Comparison of ENCODE assay signal across 20 mouse cellular contexts in the genomic region with DNA sequence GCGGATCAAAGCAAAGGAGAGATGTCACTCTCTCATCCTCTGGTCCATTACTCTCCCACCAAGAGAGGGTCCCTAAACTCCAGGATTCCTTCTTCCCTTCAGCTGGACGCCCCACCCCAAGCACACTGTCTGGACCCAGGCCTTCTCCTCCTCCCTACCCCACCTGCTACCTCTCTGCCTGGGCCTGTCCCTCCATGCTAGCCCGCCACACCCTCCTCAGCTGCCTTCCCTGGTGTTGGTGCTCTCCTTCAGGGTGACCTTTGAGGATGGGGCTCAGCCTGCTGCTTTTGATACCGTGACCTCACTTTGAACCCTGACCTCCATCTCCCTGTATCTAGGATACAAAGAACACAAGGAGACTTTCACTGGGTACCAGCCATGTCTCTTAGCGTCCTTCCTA. TPM values are rescaled to one million over a fixed set of nuclear protein-coding genes. Genes with fewer than 3 reads are reported as not detected.
A peak's percentile ranks its signal among the peaks of the same experiment; 100 is the strongest.
DNase-seq lines count a peak whose midpoint lies in the region; ATAC-seq lines count a peak whose summit lies in the region.
"Had no signal": no experiment of that assay in that cellular context is flagged by ENCODE, and none has a peak within 500 bp of the region (broad histone marks: within the 10 kb centered on the region; RNA-seq: fewer than 3 reads in every experiment).

No protein-coding gene starts in this region.

- 47% methylated on average over 5 of the region's 5 CpGs for WGBS in hindbrain, embryonic 10.5 days
- 57% methylated on average over 5 of the region's 5 CpGs for WGBS in hindbrain, embryonic 12.5 days
- 51% methylated on average over 5 of the region's 5 CpGs for WGBS in embryonic facial prominence, embryonic 13.5 days
- 58% methylated on average over 5 of the region's 5 CpGs for WGBS in stomach, embryonic 14.5 days

- no peak overlapping the region for H3K4me2 ChIP-seq in hindbrain, embryonic 12.5 days (replicated peaks)
- peak overlapping the region; percentile 94 for H3K4me2 ChIP-seq in embryonic facial prominence, embryonic 13.5 days
- no peak overlapping the region for H3K4me2 ChIP-seq in stomach, embryonic 14.5 days (replicated peaks; ENCODE audit: low read depth, low read length)
- H3K4me2 ChIP-seq: forebrain, embryonic 12.5 days; heart, embryonic 15.5 days had no signal

- H3K4me3 ChIP-seq in hindbrain, embryonic 10.5 days, result no peak overlapping the region
- H3K4me3 ChIP-seq in hindbrain, embryonic 12.5 days, result no peak overlapping the region
- peak overlapping the region; percentile 58 for H3K4me3 ChIP-seq in embryonic facial prominence, embryonic 13.5 days
- H3K4me3 ChIP-seq in stomach, embryonic 14.5 days (ENCODE audit: low read depth, low read length), result no peak overlapping the region
- H3K4me3 ChIP-seq: forebrain, embryonic 12.5 days; heart, embryonic 15.5 days; hindbrain, embryonic 13.5 days; intestine, embryonic 15.5 days had no signal

- ATAC-seq in hindbrain, embryonic 12.5 days (ENCODE audit: low FRiP score), result no peak
- ATAC-seq in embryonic facial prominence, embryonic 13.5 days (ENCODE audit: insufficient number of reproducible peaks, insufficient read depth, low FRiP score, low TSS enrichment, low read depth), result no peak
- ATAC-seq in stomach, embryonic 14.5 days (ENCODE audit: insufficient number of reproducible peaks, insufficient read depth, low FRiP score, low read depth), result no peak
- ATAC-seq: intestine, embryonic 15.5 days had no signal

- no peaks in the 10 kb centered on the region for H3K36me3 ChIP-seq in hindbrain, embryonic 10.5 days
- H3K36me3 ChIP-seq in hindbrain, embryonic 12.5 days, result no peaks in the 10 kb centered on the region
- H3K36me3 ChIP-seq in embryonic facial prominence, embryonic 13.5 days, result peaks cover 43% of the 10 kb centered on the region
- H3K36me3 ChIP-seq in stomach, embryonic 14.5 days (ENCODE audit: control insufficient read depth, insufficient read depth, low read length), result peaks cover 5% of the 10 kb centered on the region; the same call in 1 of the 2 replicates
- H3K36me3 ChIP-seq: forebrain, embryonic 12.5 days; heart, embryonic 15.5 days; hindbrain, embryonic 13.5 days; intestine, embryonic 15.5 days had no signal

- peaks cover 92% of the 10 kb centered on the region for H3K27me3 ChIP-seq in hindbrain, embryonic 10.5 days (ENCODE audit: insufficient read depth, poor library complexity, severe bottlenecking)
- H3K27me3 ChIP-seq in hindbrain, embryonic 12.5 days, result peaks cover 85% of the 10 kb centered on the region
- H3K27me3 ChIP-seq in embryonic facial prominence, embryonic 13.5 days, result no peaks in the 10 kb centered on the region
- no peaks in the 10 kb centered on the region for H3K27me3 ChIP-seq in stomach, embryonic 14.5 days (ENCODE audit: control insufficient read depth, insufficient read depth, low read length)
- H3K27me3 ChIP-seq: intestine, embryonic 15.5 days had no signal

- no peak for DNase-seq in hindbrain, embryonic 10.5 days (ENCODE audit: low spot score)
- peak; percentile 94 for DNase-seq in ES-CJ7 (ENCODE audit: low read depth, low spot score)
- DNase-seq in layer of hippocampus, postnatal 25 days (ENCODE audit: extremely low spot score in 1 of 2, low spot score in 1 of 2), result no peak
- no peak for DNase-seq in natural killer cell, adult 2 months (ENCODE audit: low spot score in 2 of 2)
- DNase-seq: adrenal gland, postnatal 25 days; cerebellum, postnatal 14 days; gastrocnemius, postnatal 36 days; midbrain, embryonic 14.5 days; thymus, postnatal 14 days had no signal

- H3K4me1 ChIP-seq in hindbrain, embryonic 10.5 days (replicated peaks), result peaks cover 74% of the 10 kb centered on the region
- H3K4me1 ChIP-seq in hindbrain, embryonic 12.5 days, result peaks cover 30% of the 10 kb centered on the region
- H3K4me1 ChIP-seq in embryonic facial prominence, embryonic 13.5 days, result peaks cover 84% of the 10 kb centered on the region
- H3K4me1 ChIP-seq in stomach, embryonic 14.5 days (ENCODE audit: control insufficient read depth, insufficient read depth, low read length), result peaks cover 29% of the 10 kb centered on the region

- no peak overlapping the region for H3K9ac ChIP-seq in hindbrain, embryonic 12.5 days
- H3K9ac ChIP-seq in embryonic facial prominence, embryonic 13.5 days, result peak overlapping the region; percentile 49
- H3K9ac ChIP-seq in stomach, embryonic 14.5 days (replicated peaks; ENCODE audit: low read depth, low read length), result no peak overlapping the region
- H3K9ac ChIP-seq: forebrain, embryonic 12.5 days; hindbrain, embryonic 13.5 days; intestine, embryonic 15.5 days; liver, embryonic 14.5 days had no signal

- H3K27ac ChIP-seq in hindbrain, embryonic 10.5 days, result 0 out of 2 replicates have a peak overlapping the region, but pooled peaks have one; percentile 19
- H3K27ac ChIP-seq in hindbrain, embryonic 12.5 days, result no peak overlapping the region
- peak overlapping the region; percentile 99 for H3K27ac ChIP-seq in embryonic facial prominence, embryonic 13.5 days
- peak overlapping the region; percentile 99; the same call in 1 of the 2 replicates for H3K27ac ChIP-seq in stomach, embryonic 14.5 days (ENCODE audit: low read length)
- H3K27ac ChIP-seq: hindbrain, embryonic 13.5 days; intestine, embryonic 15.5 days; liver, embryonic 14.5 days; macrophage had no signal

- H3K9me3 ChIP-seq in hindbrain, embryonic 10.5 days, result no peaks in the 10 kb centered on the region
- H3K9me3 ChIP-seq in hindbrain, embryonic 12.5 days (replicated peaks), result no peaks in the 10 kb centered on the region
- no peaks in the 10 kb centered on the region for H3K9me3 ChIP-seq in embryonic facial prominence, embryonic 13.5 days
- no peaks in the 10 kb centered on the region for H3K9me3 ChIP-seq in stomach, embryonic 14.5 days (ENCODE audit: control insufficient read depth, low read depth, low read length)
- H3K9me3 ChIP-seq: forebrain, embryonic 12.5 days; heart, embryonic 15.5 days; hindbrain, embryonic 13.5 days; intestine, embryonic 15.5 days had no signal

RNA-seq across cellular contexts. Expression of a gene that starts 6.8 kb away (rescaled TPM):
- 22.1 and 24.5 TPM in 2 replicates for polyA plus RNA-seq in hindbrain, embryonic 10.5 days (2016; fragmentation: Nextera tagmentation; extraction: Ambion mirVana)
- 42.2 and 45.6 TPM in 2 replicates for polyA plus RNA-seq in hindbrain, embryonic 12.5 days (2016; fragmentation: Nextera tagmentation; extraction: Ambion mirVana)
- 135 and 143 TPM in 2 replicates for polyA plus RNA-seq in embryonic facial prominence, embryonic 13.5 days (2015; fragmentation: Nextera tagmentation; extraction: Ambion mirVana)
- polyA plus RNA-seq in stomach, embryonic 14.5 days (2014; fragmentation: Nextera tagmentation; extraction: Ambion mirVana), result 36.9 and 40.5 TPM in 2 replicates
- 10 to 100 TPM; 13.1 to 13.6 TPM for total RNA-seq in layer of hippocampus, postnatal 25 days (2021)

RNA-seq across cellular contexts. Expression of a gene that starts 18.8 kb away (rescaled TPM):
- polyA plus RNA-seq in hindbrain, embryonic 10.5 days (2016; fragmentation: Nextera tagmentation; extraction: Ambion mirVana), result 0.31 and 0.90 TPM in 2 replicates
- polyA plus RNA-seq in hindbrain, embryonic 12.5 days (2016; fragmentation: Nextera tagmentation; extraction: Ambion mirVana), result 1.1 and 2.2 TPM in 2 replicates
- 3.0 and 3.3 TPM in 2 replicates for polyA plus RNA-seq in embryonic facial prominence, embryonic 13.5 days (2015; fragmentation: Nextera tagmentation; extraction: Ambion mirVana)
- 5.8 and 9.9 TPM in 2 replicates for polyA plus RNA-seq in stomach, embryonic 14.5 days (2014; fragmentation: Nextera tagmentation; extraction: Ambion mirVana)
- total RNA-seq in layer of hippocampus, postnatal 25 days (2021), result 1 to 10 TPM; 2.0 to 2.3 TPM

RNA-seq across cellular contexts. Expression of a gene that starts 19.8 kb away (rescaled TPM):
- 0.26 and 0.35 TPM in 2 replicates for polyA plus RNA-seq in hindbrain, embryonic 10.5 days (2016; fragmentation: Nextera tagmentation; extraction: Ambion mirVana)
- 0.30 and 0.49 TPM in 2 replicates for polyA plus RNA-seq in hindbrain, embryonic 12.5 days (2016; fragmentation: Nextera tagmentation; extraction: Ambion mirVana)
- 1.9 and 2.3 TPM in 2 replicates for polyA plus RNA-seq in embryonic facial prominence, embryonic 13.5 days (2015; fragmentation: Nextera tagmentation; extraction: Ambion mirVana)
- 0.36 and 0.56 TPM in 2 replicates for polyA plus RNA-seq in stomach, embryonic 14.5 days (2014; fragmentation: Nextera tagmentation; extraction: Ambion mirVana)
- not detected for total RNA-seq in layer of hippocampus, postnatal 25 days (2021)
- total RNA-seq: gastrocnemius, postnatal 36 days; left cerebral cortex, postnatal 10 days had no signal
- polyA plus RNA-seq: C2C12; heart, embryonic 15.5 days; macrophage; midbrain, embryonic 14.5 days had no signal

RNA-seq across cellular contexts. Expression of a gene that starts 28.7 kb away (rescaled TPM):
- polyA plus RNA-seq in hindbrain, embryonic 10.5 days (2016; fragmentation: Nextera tagmentation; extraction: Ambion mirVana), result 61.5 and 66.1 TPM in 2 replicates
- 54.2 and 54.9 TPM in 2 replicates for polyA plus RNA-seq in hindbrain, embryonic 12.5 days (2016; fragmentation: Nextera tagmentation; extraction: Ambion mirVana)
- polyA plus RNA-seq in embryonic facial prominence, embryonic 13.5 days (2015; fragmentation: Nextera tagmentation; extraction: Ambion mirVana), result 60.3 and 67.3 TPM in 2 replicates
- polyA plus RNA-seq in stomach, embryonic 14.5 days (2014; fragmentation: Nextera tagmentation; extraction: Ambion mirVana), result 63.1 and 63.7 TPM in 2 replicates
- total RNA-seq in layer of hippocampus, postnatal 25 days (2021), result 10 to 100 TPM; 39.0 to 39.6 TPM

RNA-seq across cellular contexts. Expression of a gene that starts 45.5 kb away (rescaled TPM):
- 42.6 and 52.2 TPM in 2 replicates for polyA plus RNA-seq in hindbrain, embryonic 10.5 days (2016; fragmentation: Nextera tagmentation; extraction: Ambion mirVana)
- 26.7 and 27.3 TPM in 2 replicates for polyA plus RNA-seq in hindbrain, embryonic 12.5 days (2016; fragmentation: Nextera tagmentation; extraction: Ambion mirVana)
- 25.3 and 26.4 TPM in 2 replicates for polyA plus RNA-seq in embryonic facial prominence, embryonic 13.5 days (2015; fragmentation: Nextera tagmentation; extraction: Ambion mirVana)
- 25.4 and 28.6 TPM in 2 replicates for polyA plus RNA-seq in stomach, embryonic 14.5 days (2014; fragmentation: Nextera tagmentation; extraction: Ambion mirVana)
- total RNA-seq in layer of hippocampus, postnatal 25 days (2021), result 1 to 10 TPM; 2.9 to 3.5 TPM
